Mouse (Mus musculus): ENCODE results near the gene Rnf180.

GRCm38 (mm10) chr13:105291816-105292215 lies 2.8 kb downstream of the Rnf180 start:
- no peak for TF ChIP-seq RAD21 (IDR thresholded peaks at IDR 0.05; ENCODE audit: low read depth, low read length)
- no peak for TF ChIP-seq GABPA (IDR thresholded peaks at IDR 0.05; ENCODE audit: insufficient replicate concordance, low read depth, low read length)
- TF ChIP-seq POLR2A (IDR thresholded peaks at IDR 0.05; ENCODE audit: low read depth, low read length), result no peak
- no peak for TF ChIP-seq ZMIZ1 (IDR thresholded peaks at IDR 0.05; ENCODE audit: low read depth, low read length)
- no peak for TF ChIP-seq EP300 (IDR thresholded peaks at IDR 0.05; ENCODE audit: low read length)
- no peak for TF ChIP-seq ZC3H11A (IDR thresholded peaks at IDR 0.05; ENCODE audit: low read depth, low read length)
- TF ChIP-seq MAFK (IDR thresholded peaks at IDR 0.05; ENCODE audit: insufficient replicate concordance, low read length), result no peak
- TF ChIP-seq CTCF (conservative IDR thresholded peaks at IDR 0.05 in 1 of 2, IDR thresholded peaks at IDR 0.05 in 1 of 2; ENCODE audit: low read depth in 2 of 2, low read length in 2 of 2), result no peak
- no peak for TF ChIP-seq E2F4 (IDR thresholded peaks at IDR 0.05; ENCODE audit: insufficient replicate concordance, low read depth, low read length)
- TF ChIP-seq TCF12 (IDR thresholded peaks at IDR 0.05; ENCODE audit: low read depth, low read length), result no peak
- TF ChIP-seq RCOR1 (conservative IDR thresholded peaks at IDR 0.05; ENCODE audit: low read depth, low read length), result no peak
- TF ChIP-seq NELFE (IDR thresholded peaks at IDR 0.05; ENCODE audit: low read depth, low read length), result no peak
